Mouse (Mus musculus) myocyte (in vitro differentiated cells): Measurements from ENCODE around the gene Taar7e. TPM values are rescaled to one million over a fixed set of nuclear protein-coding genes. Genes with fewer than 3 reads are reported as not detected.

Experiments used
- H3K27me3 ChIP-seq: one replicate; pipeline ENCODE4 v1.6.1; 2011; ENCODE audit not compliant: control insufficient read depth, insufficient read depth, insufficient read length
- H3K36me3 ChIP-seq: one replicate; pipeline ENCODE4 v1.6.1; 2011; ENCODE audit not compliant: control insufficient read depth, insufficient read depth
- H3K4me2 ChIP-seq: one replicate; pipeline ENCODE4 v1.6.1; 2011; ENCODE audit warnings: low read depth, control low read depth
- H3K4me3 ChIP-seq: one replicate; pipeline ENCODE4 v1.5.1; 2011; ENCODE audit warnings: mild to moderate bottlenecking, control low read depth, moderate library complexity
- H3K79me2 ChIP-seq: one replicate; pipeline ENCODE4 v1.6.1; 2011; ENCODE audit not compliant: control insufficient read depth, insufficient read depth
- H3ac ChIP-seq: one replicate; pipeline ENCODE4 v1.6.1; 2011; ENCODE audit not compliant: control insufficient read depth, insufficient read length
- CEBPB ChIP-seq: IDR thresholded peaks from 2 replicates; pipeline ENCODE4 v1.6.1; 2011; ENCODE audit warnings: mild to moderate bottlenecking, moderate library complexity; ENCODE audit not compliant: poor library complexity, insufficient read depth, severe bottlenecking
- E2F4 ChIP-seq: IDR thresholded peaks from one replicate; pipeline ENCODE4 v1.6.1; 2011; ENCODE audit warnings: mild to moderate bottlenecking, control low read depth, moderate library complexity; ENCODE audit not compliant: insufficient read depth
- MAX ChIP-seq: IDR thresholded peaks from one replicate; pipeline ENCODE4 v1.6.1; 2011; ENCODE audit warnings: low read depth, mild to moderate bottlenecking, control low read depth
- MYOD1 ChIP-seq, 3 experiments: IDR thresholded peaks; one replicate each; pipeline ENCODE4 v1.6.1; 2011; ENCODE audit warnings: control low read depth in 2 of 3, low read depth in 2 of 3, mild to moderate bottlenecking in 2 of 3, moderate library complexity in 1 of 3; ENCODE audit not compliant: insufficient read length in 2 of 3, control insufficient read depth in 1 of 3
- MYOG ChIP-seq, 3 experiments: IDR thresholded peaks; one replicate each; pipeline ENCODE4 v1.6.1; 2011; ENCODE audit warnings: control low read depth in 2 of 3, low read depth in 2 of 3, mild to moderate bottlenecking in 2 of 3; ENCODE audit not compliant: insufficient read length in 2 of 3, control insufficient read depth in 1 of 3, insufficient read depth in 1 of 3
- POLR2A ChIP-seq: IDR thresholded peaks from one replicate; pipeline ENCODE4 v1.6.1; 2011; ENCODE audit warnings: low read depth, mild to moderate bottlenecking, control low read depth, moderate library complexity; ENCODE audit not compliant: insufficient read length
- POLR2AphosphoS2 ChIP-seq: IDR thresholded peaks from one replicate; pipeline ENCODE4 v1.6.1; 2011; ENCODE audit warnings: low read depth, control low read depth; ENCODE audit not compliant: insufficient read length
- REST ChIP-seq: IDR thresholded peaks from one replicate; pipeline ENCODE4 v1.6.1; 2011; ENCODE audit warnings: mild to moderate bottlenecking, control low read depth, moderate library complexity; ENCODE audit not compliant: insufficient read depth, insufficient read length
- SRF ChIP-seq: IDR thresholded peaks from one replicate; pipeline ENCODE4 v1.6.1; 2011; ENCODE audit warnings: low read depth; ENCODE audit not compliant: control insufficient read depth, insufficient read length
- TCF12 ChIP-seq: IDR thresholded peaks from one replicate; pipeline ENCODE4 v1.6.1; 2011; ENCODE audit warnings: mild to moderate bottlenecking, control low read depth; ENCODE audit not compliant: poor library complexity, insufficient read depth, severe bottlenecking
- TCF3 ChIP-seq: IDR thresholded peaks from one replicate; pipeline ENCODE4 v1.6.1; 2011; ENCODE audit warnings: low read depth, control low read depth; ENCODE audit not compliant: insufficient read length
- USF1 ChIP-seq: IDR thresholded peaks from one replicate; pipeline ENCODE4 v1.6.1; 2011; ENCODE audit warnings: low read depth, mild to moderate bottlenecking, control low read depth, moderate library complexity
- polyA plus RNA-seq: library from polyadenylated mRNA; unstranded; fragments of >200 nt; fragmentation: generic; extraction: Trizol; gene quantifications from one replicate; pipeline ENCODE4 v1.2.1, GENCODE M21; 2012; ENCODE audit warnings: missing spikeins

Gene Taar7e
- polyA plus RNA-seq, 1 experiment: not detected

- no peaks in the 10 kb centered on the region for H3K27me3 ChIP-seq
- H3K4me2 ChIP-seq: no peak overlapping the region
- H3K79me2 ChIP-seq: no peaks in the 10 kb centered on the region
- H3ac ChIP-seq: no peak overlapping the region
- no peak for TF ChIP-seq POLR2A
- no peak for TF ChIP-seq MYOD1 (IDR thresholded peaks at IDR 0.05; ENCODE audit: control insufficient read depth in 1 of 3, insufficient read length in 2 of 3, low read depth in 2 of 3)
- no peak for TF ChIP-seq TCF3
- no peak for TF ChIP-seq POLR2AphosphoS2
- TF ChIP-seq REST: no peak
- no peak for TF ChIP-seq E2F4
- TF ChIP-seq USF1: no peak
- TF ChIP-seq SRF: no peak
- no peak for TF ChIP-seq CEBPB
- no peak for TF ChIP-seq MAX
- no peak for TF ChIP-seq MYOG (IDR thresholded peaks at IDR 0.05; ENCODE audit: control insufficient read depth in 1 of 3, insufficient read depth in 1 of 3, insufficient read length in 2 of 3, low read depth in 2 of 3)
- no peak overlapping the region for H3K4me3 ChIP-seq
- no peaks in the 10 kb centered on the region for H3K36me3 ChIP-seq
Observed at GRCm38 (mm10) chr10:24008143-24008542, 29.3 kb upstream of the Taar7e start.

- no peaks in the 10 kb centered on the region for H3K27me3 ChIP-seq
- H3K4me3 ChIP-seq: no peak within 1 kb of the TSS
- no peak for TF ChIP-seq MYOD1 (IDR thresholded peaks at IDR 0.05; ENCODE audit: control insufficient read depth in 1 of 3, insufficient read length in 2 of 3, low read depth in 2 of 3)
- no peak for TF ChIP-seq E2F4
- no peak for TF ChIP-seq SRF
- TF ChIP-seq CEBPB: no peak
- TF ChIP-seq MYOG (IDR thresholded peaks at IDR 0.05; ENCODE audit: control insufficient read depth in 1 of 3, insufficient read depth in 1 of 3, insufficient read length in 2 of 3, low read depth in 2 of 3): no peak
- TF ChIP-seq USF1: no peak
- TF ChIP-seq POLR2AphosphoS2: no peak
- no peak for TF ChIP-seq POLR2A
- TF ChIP-seq REST: no peak
- no peak for TF ChIP-seq TCF12
- no peak for TF ChIP-seq MAX
- no peak for TF ChIP-seq TCF3
- H3ac ChIP-seq: no peak within 1 kb of the TSS
- H3K36me3 ChIP-seq: no peaks in the 10 kb centered on the region
- no peak within 1 kb of the TSS for H3K4me2 ChIP-seq
- no peaks in the 10 kb centered on the region for H3K79me2 ChIP-seq
Observed at GRCm38 (mm10) chr10:24026922-24027321, 10.5 kb upstream of the Taar7e start, which contains the start of gene Taar7d. TSS of gene Taar7d (plus strand) at chr10:24027222.

- no peak overlapping the region for H3K4me2 ChIP-seq
- H3K4me3 ChIP-seq: no peak overlapping the region
- H3K79me2 ChIP-seq: no peaks in the 10 kb centered on the region
Observed at GRCm38 (mm10) chr10:24031347-24031746, 6.1 kb upstream of the Taar7e start.

GRCm38 (mm10) chr10:24040120-24040869 is 2.9 kb downstream of the Taar7e start:
- Histone ChIP-seq H3K27me3 (no peaks in the 10 kb centered on the region), H3ac (no peak overlapping the region), H3K4me2 (no peak overlapping the region), H3K4me3 (no peak overlapping the region), H3K36me3 (no peaks in the 10 kb centered on the region), H3K79me2 (no peaks in the 10 kb centered on the region)
- TF ChIP-seq E2F4 (no peak), CEBPB (no peak), SRF (no peak), TCF12 (no peak), MYOD1 (IDR thresholded peaks at IDR 0.05; ENCODE audit: control insufficient read depth in 1 of 3, insufficient read length in 2 of 3, low read depth in 2 of 3) (no peak), POLR2A (no peak)

More at GRCm38 (mm10) chr10:24031347-24031746, 6.1 kb upstream of the Taar7e start:
- Histone ChIP-seq H3ac (no peak overlapping the region), H3K27me3 (no peaks in the 10 kb centered on the region), H3K36me3 (no peaks in the 10 kb centered on the region)
- no peak for TF ChIP-seq POLR2AphosphoS2

GRCm38 (mm10) chr10:24049210-24049609 is 11.8 kb downstream of the Taar7e start, which contains the start of gene Taar7f:
TSS of gene Taar7f (plus strand) at chr10:24049510.
- TF ChIP-seq MYOD1 (IDR thresholded peaks at IDR 0.05; ENCODE audit: control insufficient read depth in 1 of 3, insufficient read length in 2 of 3, low read depth in 2 of 3) (no peak), REST (no peak), POLR2AphosphoS2 (no peak), E2F4 (no peak), MAX (no peak), TCF12 (no peak), TCF3 (no peak), CEBPB (no peak), POLR2A (no peak), MYOG (IDR thresholded peaks at IDR 0.05; ENCODE audit: control insufficient read depth in 1 of 3, insufficient read depth in 1 of 3, insufficient read length in 2 of 3, low read depth in 2 of 3) (no peak), SRF (no peak), USF1 (no peak)
- Histone ChIP-seq H3K4me3 (no peak within 1 kb of the TSS), H3K27me3 (peaks cover 4% of the 10 kb centered on the region), H3K36me3 (no peaks in the 10 kb centered on the region), H3ac (no peak within 1 kb of the TSS), H3K4me2 (no peak within 1 kb of the TSS), H3K79me2 (no peaks in the 10 kb centered on the region)
